Mouse (Mus musculus): ENCODE data around the gene Htr5a. TPM values are rescaled to one million over a fixed set of nuclear protein-coding genes. Genes with fewer than 3 reads are reported as not detected.

Htr5a gene
- polyA plus RNA-seq, 1 experiment from 2014 or later, result not detected

DNA sequence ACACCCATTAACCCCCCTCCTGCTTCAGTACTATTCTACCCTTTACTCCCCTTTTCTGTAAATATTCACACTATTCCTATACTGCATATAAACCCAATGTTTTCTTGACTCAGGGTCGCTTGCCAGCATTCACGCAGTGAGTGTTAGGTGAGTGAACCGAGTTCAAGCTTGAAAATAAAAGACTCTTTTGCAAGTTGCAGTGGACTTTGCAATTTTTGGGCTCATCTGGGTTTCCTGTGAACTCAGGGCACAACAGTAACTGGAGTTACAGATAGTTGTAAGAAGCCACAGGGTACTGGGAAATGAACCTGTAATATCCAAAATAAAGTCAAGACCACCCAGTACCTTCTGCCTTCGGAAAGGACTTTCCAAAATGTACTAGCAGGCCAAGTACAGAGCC, 58.2 kb downstream of the Htr5a start:
- no peaks in the 10 kb centered on the region for H3K4me1 ChIP-seq
- 0 out of 2 replicates have a peak, but pooled peaks cover 4% of the 10 kb centered on the region for H3K9me3 ChIP-seq (replicated peaks)
- no peak for ATAC-seq
- no peaks in the 10 kb centered on the region for H3K36me3 ChIP-seq
- no peak overlapping the region for H3K9ac ChIP-seq
- 73% methylated on average over 4 of the region's 4 CpGs for WGBS (ENCODE audit: insufficient replicate concordance)
- H3K27ac ChIP-seq, result no peak overlapping the region
- H3K27me3 ChIP-seq (replicated peaks), result no peaks in the 10 kb centered on the region
- no peak overlapping the region for H3K4me2 ChIP-seq
- H3K4me3 ChIP-seq, result no peak overlapping the region

Other genes with a start within 250 kb of the Htr5a start
- 31.6 and 33.4 TPM in 2 replicates for gene Paxip1, start 50.5 kb upstream of the Htr5a start, polyA plus RNA-seq (2016; fragmentation: Nextera tagmentation; extraction: Ambion mirVana)
- gene Insig1, start 229.2 kb downstream of the Htr5a start, polyA plus RNA-seq (2016; fragmentation: Nextera tagmentation; extraction: Ambion mirVana), result 51.5 and 58.2 TPM in 2 replicates

Measured in liver, embryonic 12.5 days (tissue).